Mouse (Mus musculus): ENCODE measurements around the gene Rln3.

- TF ChIP-seq CTCF (IDR thresholded peaks at IDR 0.05; ENCODE audit: control insufficient read depth, insufficient read depth, low read length) (no peak; the same call in 1 of the 2 replicates), POLR2A (IDR thresholded peaks at IDR 0.05; ENCODE audit: borderline replicate concordance, control insufficient read depth, low read depth, low read length) (peak; percentile 89)
These were observed 21.6 kb upstream of the Rln3 start, which contains the start of gene Rfx1 for GRCm38 (mm10) chr8:84066291-84066930.
